8 mouse cellular contexts compared by ENCODE assay signal in the genomic region with DNA sequence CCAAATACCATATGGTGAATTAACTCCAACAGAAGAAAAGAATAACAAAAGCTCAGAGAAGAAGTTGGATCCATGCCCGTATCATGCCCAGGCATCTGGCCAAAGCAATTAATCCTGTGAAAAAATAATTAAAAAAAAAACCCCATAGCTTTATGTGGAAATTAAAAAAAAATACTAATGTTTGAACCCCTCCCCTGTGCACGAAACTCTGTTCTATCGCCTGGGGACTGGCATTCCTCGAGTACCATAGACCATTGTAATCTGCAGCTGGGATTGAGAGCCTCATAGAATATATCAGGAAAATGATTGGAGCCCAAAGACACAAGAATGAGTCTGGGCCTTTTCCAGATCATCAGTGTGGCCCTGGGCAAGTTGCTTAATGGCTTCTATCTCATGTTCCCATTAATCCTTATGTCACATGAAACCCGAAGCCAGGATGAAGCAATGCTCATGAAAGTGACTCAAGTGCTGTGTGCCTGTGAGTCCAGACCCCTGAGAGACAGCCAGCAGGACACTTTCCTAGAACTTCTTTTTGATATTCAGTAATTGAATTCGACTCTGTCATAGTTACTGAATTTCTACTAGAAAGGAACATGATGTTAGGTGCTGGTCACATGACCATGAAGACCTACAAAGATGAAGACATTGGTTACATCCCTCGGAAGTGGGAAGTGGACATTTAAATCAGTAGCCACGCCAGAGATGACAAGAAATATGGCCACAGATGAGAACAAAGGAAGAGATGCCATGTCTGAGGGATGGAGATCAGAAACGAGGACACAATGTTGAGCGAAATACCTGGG. TPM values are rescaled to one million over a fixed set of nuclear protein-coding genes. Genes with fewer than 3 reads are reported as not detected.
A peak's percentile ranks its signal among the peaks of the same experiment; 100 is the strongest.
DNase-seq lines count a peak whose midpoint lies in the region; ATAC-seq and TF ChIP-seq lines count a peak whose summit lies in the region.

No protein-coding gene starts in this region.

- no peaks in the 10 kb centered on the region for H3K27me3 ChIP-seq in forebrain, embryonic 11.5 days (ENCODE audit: control insufficient read depth, insufficient read depth, low read length)
- H3K27me3 ChIP-seq in forebrain, embryonic 10.5 days (ENCODE audit: poor library complexity, severe bottlenecking) = peaks cover 31% of the 10 kb centered on the region
- H3K27me3 ChIP-seq in lung, embryonic 14.5 days (ENCODE audit: insufficient read depth, low read length) = no peaks in the 10 kb centered on the region
- no peaks in the 10 kb centered on the region for H3K27me3 ChIP-seq in hindbrain, embryonic 11.5 days (ENCODE audit: control insufficient read depth, insufficient read depth, low read length)
- H3K27me3 ChIP-seq in midbrain, postnatal 0 days (ENCODE audit: insufficient read depth, low read length) = no peaks in the 10 kb centered on the region
- no peaks in the 10 kb centered on the region for H3K27me3 ChIP-seq in intestine, embryonic 15.5 days (replicated peaks)

- no peaks in the 10 kb centered on the region for H3K9me3 ChIP-seq in forebrain, embryonic 11.5 days (ENCODE audit: control insufficient read depth, low read length)
- H3K9me3 ChIP-seq in forebrain, embryonic 10.5 days = no peaks in the 10 kb centered on the region
- H3K9me3 ChIP-seq in lung, embryonic 14.5 days (ENCODE audit: low read depth, low read length) = no peaks in the 10 kb centered on the region
- no peaks in the 10 kb centered on the region for H3K9me3 ChIP-seq in hindbrain, embryonic 11.5 days (ENCODE audit: control insufficient read depth, low read length)
- no peaks in the 10 kb centered on the region for H3K9me3 ChIP-seq in midbrain, postnatal 0 days (ENCODE audit: low read length)
- no peaks in the 10 kb centered on the region for H3K9me3 ChIP-seq in intestine, embryonic 15.5 days

- H3K4me2 ChIP-seq in forebrain, embryonic 11.5 days (ENCODE audit: low read depth, low read length, severe bottlenecking) = peak overlapping the region; percentile 60; the same call in 1 of the 2 replicates
- 0 out of 2 replicates have a peak overlapping the region, but pooled peaks have one; percentile 14 for H3K4me2 ChIP-seq in lung, embryonic 14.5 days
- H3K4me2 ChIP-seq in hindbrain, embryonic 11.5 days (replicated peaks; ENCODE audit: low read depth, low read length) = peak overlapping the region; percentile 78
- peak overlapping the region; percentile 59 for H3K4me2 ChIP-seq in midbrain, postnatal 0 days (ENCODE audit: low read depth, low read length, poor library complexity, severe bottlenecking)
- no peak overlapping the region for H3K4me2 ChIP-seq in intestine, embryonic 15.5 days (replicated peaks)

- no peak overlapping the region for H3K9ac ChIP-seq in forebrain, embryonic 11.5 days (ENCODE audit: low read length)
- no peak overlapping the region for H3K9ac ChIP-seq in lung, embryonic 14.5 days
- no peak overlapping the region for H3K9ac ChIP-seq in hindbrain, embryonic 11.5 days (ENCODE audit: low read depth, low read length)
- H3K9ac ChIP-seq in midbrain, postnatal 0 days (replicated peaks; ENCODE audit: low read length, poor library complexity, severe bottlenecking) = no peak overlapping the region
- H3K9ac ChIP-seq in intestine, embryonic 15.5 days = no peak overlapping the region

- H3K27ac ChIP-seq in forebrain, embryonic 11.5 days (ENCODE audit: low read depth, low read length) = no peak overlapping the region
- H3K27ac ChIP-seq in forebrain, embryonic 10.5 days = no peak overlapping the region
- no peak overlapping the region; the same call in 1 of the 2 replicates for H3K27ac ChIP-seq in lung, embryonic 14.5 days (ENCODE audit: low read depth)
- no peak overlapping the region for H3K27ac ChIP-seq in hindbrain, embryonic 11.5 days (ENCODE audit: low read depth, low read length)
- H3K27ac ChIP-seq in midbrain, postnatal 0 days (ENCODE audit: low read depth, low read length) = no peak overlapping the region
- H3K27ac ChIP-seq in intestine, embryonic 15.5 days = no peak overlapping the region

- no peak for ATAC-seq in forebrain, embryonic 11.5 days (replicated peaks; ENCODE audit: low FRiP score)
- peak; percentile 59; the same call in 1 of the 2 replicates for ATAC-seq in lung, embryonic 14.5 days (ENCODE audit: insufficient read depth)
- no peak for ATAC-seq in hindbrain, embryonic 11.5 days (ENCODE audit: low FRiP score)
- ATAC-seq in midbrain, postnatal 0 days (ENCODE audit: low FRiP score) = no peak
- no peak for ATAC-seq in intestine, embryonic 15.5 days

- H3K4me1 ChIP-seq in forebrain, embryonic 11.5 days (replicated peaks; ENCODE audit: control insufficient read depth, insufficient read depth, low read length) = peaks cover 3% of the 10 kb centered on the region; the same call in 1 of the 2 replicates
- peaks cover 44% of the 10 kb centered on the region for H3K4me1 ChIP-seq in forebrain, embryonic 10.5 days
- H3K4me1 ChIP-seq in lung, embryonic 14.5 days (ENCODE audit: insufficient read depth) = peaks cover 43% of the 10 kb centered on the region
- H3K4me1 ChIP-seq in hindbrain, embryonic 11.5 days (replicated peaks; ENCODE audit: control insufficient read depth, insufficient read depth, low read length) = peaks cover 4% of the 10 kb centered on the region; the same call in 1 of the 2 replicates
- peaks cover 12% of the 10 kb centered on the region; the same call in 1 of the 2 replicates for H3K4me1 ChIP-seq in midbrain, postnatal 0 days (ENCODE audit: insufficient read depth, low read length)
- H3K4me1 ChIP-seq in intestine, embryonic 15.5 days (replicated peaks) = peaks cover 15% of the 10 kb centered on the region; the same call in 1 of the 2 replicates

- H3K36me3 ChIP-seq in forebrain, embryonic 11.5 days (ENCODE audit: control insufficient read depth, insufficient read depth, low read length) = no peaks in the 10 kb centered on the region
- H3K36me3 ChIP-seq in forebrain, embryonic 10.5 days (replicated peaks) = no peaks in the 10 kb centered on the region
- no peaks in the 10 kb centered on the region for H3K36me3 ChIP-seq in lung, embryonic 14.5 days (ENCODE audit: insufficient read depth)
- H3K36me3 ChIP-seq in hindbrain, embryonic 11.5 days (ENCODE audit: control insufficient read depth, insufficient read depth, low read length) = no peaks in the 10 kb centered on the region
- no peaks in the 10 kb centered on the region for H3K36me3 ChIP-seq in midbrain, postnatal 0 days (ENCODE audit: insufficient read depth, low read length)
- no peaks in the 10 kb centered on the region for H3K36me3 ChIP-seq in intestine, embryonic 15.5 days

- no peak overlapping the region for H3K4me3 ChIP-seq in forebrain, embryonic 11.5 days (ENCODE audit: low read depth, low read length)
- H3K4me3 ChIP-seq in forebrain, embryonic 10.5 days = no peak overlapping the region
- H3K4me3 ChIP-seq in lung, embryonic 14.5 days (ENCODE audit: low read depth, low read length) = no peak overlapping the region
- peak overlapping the region; percentile 46 for H3K4me3 ChIP-seq in hindbrain, embryonic 11.5 days (ENCODE audit: low read depth, low read length)
- peak overlapping the region; percentile 39; the same call in 1 of the 2 replicates for H3K4me3 ChIP-seq in midbrain, postnatal 0 days (ENCODE audit: low read depth, low read length)
- no peak overlapping the region for H3K4me3 ChIP-seq in intestine, embryonic 15.5 days (replicated peaks)

- no peak for DNase-seq in forebrain, embryonic 11.5 days (ENCODE audit: low spot score)
- DNase-seq in forebrain, embryonic 10.5 days (ENCODE audit: extremely low spot score, low spot score) = no peak
- DNase-seq in lung, embryonic 14.5 days = peak; percentile 72
- DNase-seq in lung, postnatal 25 days (ENCODE audit: low spot score) = no peak
- DNase-seq in hindbrain, embryonic 11.5 days (ENCODE audit: low spot score) = no peak
- peak; percentile 57 for DNase-seq in midbrain, postnatal 0 days (ENCODE audit: low spot score)
- DNase-seq in urinary bladder, postnatal 36 days (ENCODE audit: low spot score in 2 of 2) = no peak

- no peak for TF ChIP-seq CTCF in lung, embryonic 14.5 days (IDR thresholded peaks at IDR 0.05; ENCODE audit: low read depth)
- TF ChIP-seq CTCF in midbrain, postnatal 0 days (IDR thresholded peaks at IDR 0.05) = no peak

- WGBS in forebrain, embryonic 11.5 days = 79% methylated on average over 10 of the region's 10 CpGs
- 90% methylated on average over 10 of the region's 10 CpGs for WGBS in forebrain, embryonic 10.5 days
- WGBS in lung, embryonic 14.5 days = 54% methylated on average over 10 of the region's 10 CpGs
- WGBS in hindbrain, embryonic 11.5 days = 80% methylated on average over 10 of the region's 10 CpGs
- WGBS in midbrain, postnatal 0 days = 57% methylated on average over 10 of the region's 10 CpGs
- WGBS in intestine, embryonic 15.5 days = 69% methylated on average over 10 of the region's 10 CpGs

RNA-seq across cellular contexts. Expression of a gene that starts 1.3 kb away (rescaled TPM):
- 1.7 and 2.2 TPM in 2 replicates for polyA plus RNA-seq in forebrain, embryonic 11.5 days (2014; fragmentation: Nextera tagmentation; extraction: Ambion mirVana)
- polyA plus RNA-seq in forebrain, embryonic 10.5 days (2016; fragmentation: Nextera tagmentation; extraction: Ambion mirVana) = 0.44 and 0.64 TPM in 2 replicates
- polyA plus RNA-seq in lung, embryonic 14.5 days (2014; fragmentation: Nextera tagmentation; extraction: Ambion mirVana) = 3.9 and 4.8 TPM in 2 replicates
- polyA plus RNA-seq in hindbrain, embryonic 11.5 days (2014; fragmentation: Nextera tagmentation; extraction: Ambion mirVana) = 2.7 and 3.1 TPM in 2 replicates
- total RNA-seq in midbrain, postnatal 0 days (2014; rRNA removed) = 8.4 and 12.1 TPM in 2 replicates
- polyA plus RNA-seq in midbrain, postnatal 0 days (2015; fragmentation: Nextera tagmentation; extraction: Ambion mirVana) = 6.3 and 8.8 TPM in 2 replicates
- polyA plus RNA-seq in intestine, embryonic 15.5 days (2015; fragmentation: Nextera tagmentation; extraction: Ambion mirVana) = 8.2 and 9.6 TPM in 2 replicates

RNA-seq across cellular contexts. Expression of a gene that starts 1.8 kb away (rescaled TPM):
- polyA plus RNA-seq in forebrain, embryonic 11.5 days (2014; fragmentation: Nextera tagmentation; extraction: Ambion mirVana) = 19.5 and 22.7 TPM in 2 replicates
- 4.7 and 7.4 TPM in 2 replicates for polyA plus RNA-seq in forebrain, embryonic 10.5 days (2016; fragmentation: Nextera tagmentation; extraction: Ambion mirVana)
- polyA plus RNA-seq in lung, embryonic 14.5 days (2014; fragmentation: Nextera tagmentation; extraction: Ambion mirVana) = 2.4 and 2.5 TPM in 2 replicates
- polyA plus RNA-seq in hindbrain, embryonic 11.5 days (2014; fragmentation: Nextera tagmentation; extraction: Ambion mirVana) = 21.6 and 24.4 TPM in 2 replicates
- total RNA-seq in midbrain, postnatal 0 days (2014; rRNA removed) = 29.7 and 32.8 TPM in 2 replicates
- 21.4 and 22.6 TPM in 2 replicates for polyA plus RNA-seq in midbrain, postnatal 0 days (2015; fragmentation: Nextera tagmentation; extraction: Ambion mirVana)
- 4.5 and 4.8 TPM in 2 replicates for polyA plus RNA-seq in intestine, embryonic 15.5 days (2015; fragmentation: Nextera tagmentation; extraction: Ambion mirVana)

Comparison
In these comparisons a context has a peak if more than half of its experiments do, and no peak if none do; other contexts are left out.
1. DNase-seq: peak in lung, embryonic 14.5 days (single experiment) and midbrain, postnatal 0 days (single experiment); none in forebrain, embryonic 11.5 days (single experiment), forebrain, embryonic 10.5 days (single experiment), lung, postnatal 25 days (single experiment), hindbrain, embryonic 11.5 days (single experiment) and urinary bladder, postnatal 36 days (0 of 2).
2. H3K4me3 ChIP-seq: peak in hindbrain, embryonic 11.5 days (single experiment) and midbrain, postnatal 0 days (single experiment); none in forebrain, embryonic 11.5 days (single experiment), forebrain, embryonic 10.5 days (single experiment), lung, embryonic 14.5 days (single experiment) and intestine, embryonic 15.5 days (single experiment).